Mouse (Mus musculus) layer of hippocampus, adult 11-12 months (tissue): ENCODE results near the gene Chst13.

ENCODE experiments used
- DNase-seq: peaks from one replicate; pipeline ENCODE4 v3.0.0; 2022; ENCODE audit warnings: low spot score

The Chst13 gene

GRCm38 (mm10) chr6:90324991-90325390 is at the start of gene Chst13:
Chst13 (minus strand) TSS chr6:90325185.
- no peak for DNase-seq

GRCm38 (mm10) chr6:90374647-90375046 is 49.7 kb upstream of the Chst13 start:
- DNase-seq, result no peak

GRCm38 (mm10) chr6:90369725-90370553 is 45.0 kb upstream of the Chst13 start:
- DNase-seq, result peak; percentile 34

- peak; percentile 100 for DNase-seq
These were observed 44.2 kb upstream of the Chst13 start, which contains the start of gene Zxdc for GRCm38 (mm10) chr6:90368976-90369724. Zxdc (plus strand) TSS chr6:90369492.

- no peak for DNase-seq
These were observed 38.3 kb upstream of the Chst13 start for GRCm38 (mm10) chr6:90363301-90363700.

GRCm38 (mm10) chr6:90360922-90361614 is 36.1 kb upstream of the Chst13 start:
- no peak for DNase-seq

- peak; percentile 39 for DNase-seq
These were observed 35.2 kb upstream of the Chst13 start for GRCm38 (mm10) chr6:90360024-90360781.

GRCm38 (mm10) chr6:90359445-90359844 is 34.5 kb upstream of the Chst13 start:
- DNase-seq, result no peak

GRCm38 (mm10) chr6:90358142-90358541 is 33.2 kb upstream of the Chst13 start:
- no peak for DNase-seq

GRCm38 (mm10) chr6:90350011-90350410 is 25.0 kb upstream of the Chst13 start:
- no peak for DNase-seq

GRCm38 (mm10) chr6:90348500-90348899 is 23.5 kb upstream of the Chst13 start:
- DNase-seq, result no peak

GRCm38 (mm10) chr6:90347183-90347582 is 22.2 kb upstream of the Chst13 start:
- DNase-seq, result no peak

- DNase-seq, result no peak
These were observed 17.4 kb upstream of the Chst13 start for GRCm38 (mm10) chr6:90342343-90342742.

- no peak for DNase-seq
These were observed 9.3 kb upstream of the Chst13 start for GRCm38 (mm10) chr6:90334244-90334643.

- DNase-seq, result no peak
These were observed 7.8 kb upstream of the Chst13 start, which contains the start of gene Uroc1 for GRCm38 (mm10) chr6:90332561-90333425. Uroc1 (plus strand) TSS chr6:90333284.

GRCm38 (mm10) chr6:90329953-90330352 is 5.0 kb upstream of the Chst13 start:
- DNase-seq, result peak; percentile 76

- peak; percentile 47 for DNase-seq
These were observed 2.7 kb upstream of the Chst13 start for GRCm38 (mm10) chr6:90327670-90328069.

GRCm38 (mm10) chr6:90324463-90324862 is 522 bp downstream of the Chst13 start:
- DNase-seq, result no peak

GRCm38 (mm10) chr6:90324026-90324425 is 959 bp downstream of the Chst13 start:
- DNase-seq, result no peak

GRCm38 (mm10) chr6:90321811-90322210 is 3.2 kb downstream of the Chst13 start:
- no peak for DNase-seq

GRCm38 (mm10) chr6:90320429-90320828 is 4.6 kb downstream of the Chst13 start:
- no peak for DNase-seq
